Mouse (Mus musculus) liver, adult 2 months (tissue): Measurements from ENCODE around the gene Eif2s2.

Source experiments
- CTCF ChIP-seq: fragments of 200-500 bp; IDR thresholded peaks from 2 replicates; pipeline ENCODE4 v1.5.1; 2011; ENCODE audit warnings: low read depth, low read length, control low read depth
- POLR2A ChIP-seq: fragments of 200-500 bp; IDR thresholded peaks from 2 replicates; pipeline ENCODE4 v1.6.1; 2011; ENCODE audit warnings: low read length, control low read depth; ENCODE audit not compliant: insufficient read depth; ENCODE audit errors: extremely low read depth

DNA sequence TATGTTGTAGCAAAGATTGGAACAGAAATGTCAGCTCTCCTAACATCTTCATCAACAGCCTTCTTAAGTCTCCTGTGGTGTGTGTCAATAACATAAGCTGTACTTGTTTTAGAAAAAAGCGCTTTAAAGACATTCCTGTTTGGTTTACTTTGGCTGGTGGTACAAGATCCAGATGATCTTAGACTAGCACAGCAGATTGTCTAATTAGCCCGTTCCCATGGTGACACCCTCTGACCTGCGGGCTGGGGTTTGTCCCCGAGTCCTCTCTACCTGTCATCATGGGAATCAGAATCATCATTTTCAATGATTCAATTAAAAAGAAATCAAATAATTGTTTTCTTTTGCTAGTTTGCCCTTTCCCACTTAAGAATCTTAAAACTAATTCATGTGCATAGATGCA lies 65.2 kb downstream of the Eif2s2 start:
- TF ChIP-seq CTCF (no peak), POLR2A (no peak)
